26 mouse cellular contexts compared by ENCODE assay signal in genomic region chr17:45151312-45151929, GRCm38 (mm10).
DNase-seq lines count a peak whose midpoint lies in the region; ATAC-seq lines count a peak whose summit lies in the region.
"Had no signal": no experiment of that assay in that cellular context is flagged by ENCODE, and none has a peak within 500 bp of the region (broad histone marks: within the 10 kb centered on the region; RNA-seq: fewer than 3 reads in every experiment).

No protein-coding gene starts in this region.

- no peak for ATAC-seq in neural tube, embryonic 13.5 days (ENCODE audit: low read depth)
- ATAC-seq in neural tube, embryonic 15.5 days (ENCODE audit: low FRiP score) = no peak
- peak; percentile 62 for ATAC-seq in limb, embryonic 13.5 days (ENCODE audit: low FRiP score, low read depth)
- ATAC-seq in hindbrain, embryonic 11.5 days (ENCODE audit: low FRiP score) = no peak
- ATAC-seq: CD4-positive, CD25-positive, alpha-beta regulatory T cell, adult 4 months; forebrain, embryonic 14.5 days; forebrain, postnatal 0 days; hindbrain, embryonic 16.5 days; intestine, embryonic 16.5 days had no signal

- 0 out of 2 replicates have a peak, but pooled peaks cover 4% of the 10 kb centered on the region for H3K4me1 ChIP-seq in neural tube, embryonic 13.5 days (replicated peaks)
- H3K4me1 ChIP-seq in neural tube, embryonic 15.5 days = peaks cover 7% of the 10 kb centered on the region; the same call in 1 of the 2 replicates
- peaks cover 42% of the 10 kb centered on the region for H3K4me1 ChIP-seq in limb, embryonic 13.5 days
- no peaks in the 10 kb centered on the region for H3K4me1 ChIP-seq in hindbrain, embryonic 11.5 days (replicated peaks; ENCODE audit: control insufficient read depth, insufficient read depth, low read length)
- H3K4me1 ChIP-seq: heart, embryonic 13.5 days; hindbrain, embryonic 13.5 days had no signal

- H3K9ac ChIP-seq in neural tube, embryonic 13.5 days = no peak overlapping the region
- H3K9ac ChIP-seq in neural tube, embryonic 15.5 days (replicated peaks) = no peak overlapping the region
- 0 out of 2 replicates have a peak overlapping the region, but pooled peaks have one; percentile 19 for H3K9ac ChIP-seq in limb, embryonic 13.5 days
- H3K9ac ChIP-seq in hindbrain, embryonic 11.5 days (ENCODE audit: low read depth, low read length) = no peak overlapping the region
- H3K9ac ChIP-seq: embryonic facial prominence, embryonic 15.5 days; forebrain, postnatal 0 days; heart, embryonic 13.5 days; hindbrain, embryonic 13.5 days had no signal

- no peak overlapping the region for H3K4me3 ChIP-seq in neural tube, embryonic 13.5 days
- no peak overlapping the region for H3K4me3 ChIP-seq in neural tube, embryonic 15.5 days (replicated peaks)
- H3K4me3 ChIP-seq in limb, embryonic 13.5 days = no peak overlapping the region
- no peak overlapping the region for H3K4me3 ChIP-seq in hindbrain, embryonic 11.5 days (ENCODE audit: low read depth, low read length)
- H3K4me3 ChIP-seq: embryonic facial prominence, embryonic 15.5 days; gastrocnemius, adult 2 months; heart, adult 2 months; heart, embryonic 10.5 days; heart, embryonic 13.5 days; hindbrain, embryonic 13.5 days had no signal

- no peaks in the 10 kb centered on the region for H3K9me3 ChIP-seq in neural tube, embryonic 13.5 days
- no peaks in the 10 kb centered on the region for H3K9me3 ChIP-seq in neural tube, embryonic 15.5 days (replicated peaks)
- H3K9me3 ChIP-seq in limb, embryonic 13.5 days = 0 out of 2 replicates have a peak, but pooled peaks cover 4% of the 10 kb centered on the region
- no peaks in the 10 kb centered on the region for H3K9me3 ChIP-seq in hindbrain, embryonic 11.5 days (ENCODE audit: control insufficient read depth, low read length)
- H3K9me3 ChIP-seq: embryonic facial prominence, embryonic 15.5 days; heart, embryonic 10.5 days; heart, embryonic 13.5 days; hindbrain, embryonic 13.5 days had no signal

- 69% methylated on average over 17 of the region's 17 CpGs for WGBS in neural tube, embryonic 13.5 days
- 65% methylated on average over 17 of the region's 17 CpGs for WGBS in neural tube, embryonic 15.5 days
- 29% methylated on average over 17 of the region's 17 CpGs for WGBS in limb, embryonic 13.5 days
- 85% methylated on average over 17 of the region's 17 CpGs for WGBS in hindbrain, embryonic 11.5 days

- H3K27me3 ChIP-seq in neural tube, embryonic 13.5 days = no peaks in the 10 kb centered on the region
- H3K27me3 ChIP-seq in neural tube, embryonic 15.5 days (replicated peaks) = no peaks in the 10 kb centered on the region
- H3K27me3 ChIP-seq in limb, embryonic 13.5 days = peaks cover 9% of the 10 kb centered on the region
- no peaks in the 10 kb centered on the region; the same call in 1 of the 2 replicates for H3K27me3 ChIP-seq in hindbrain, embryonic 11.5 days (ENCODE audit: control insufficient read depth, insufficient read depth, low read length)
- H3K27me3 ChIP-seq: heart, embryonic 13.5 days had no signal

- no peaks in the 10 kb centered on the region for H3K36me3 ChIP-seq in neural tube, embryonic 13.5 days
- H3K36me3 ChIP-seq in neural tube, embryonic 15.5 days = no peaks in the 10 kb centered on the region
- H3K36me3 ChIP-seq in limb, embryonic 13.5 days = no peaks in the 10 kb centered on the region
- no peaks in the 10 kb centered on the region for H3K36me3 ChIP-seq in hindbrain, embryonic 11.5 days (ENCODE audit: control insufficient read depth, insufficient read depth, low read length)
- H3K36me3 ChIP-seq: embryonic facial prominence, embryonic 15.5 days; heart, embryonic 10.5 days; heart, embryonic 13.5 days; hindbrain, embryonic 13.5 days had no signal

- peak overlapping the region; percentile 5; the same call in 1 of the 2 replicates for H3K27ac ChIP-seq in neural tube, embryonic 13.5 days (replicated peaks)
- H3K27ac ChIP-seq in neural tube, embryonic 15.5 days (replicated peaks) = no peak overlapping the region
- H3K27ac ChIP-seq in limb, embryonic 13.5 days = 0 out of 2 replicates have a peak overlapping the region, but pooled peaks have one; percentile 61
- H3K27ac ChIP-seq in hindbrain, embryonic 11.5 days (ENCODE audit: low read depth, low read length) = no peak overlapping the region
- H3K27ac ChIP-seq: embryonic facial prominence, embryonic 15.5 days; gastrocnemius, adult 2 months; heart, adult 2 months; heart, embryonic 10.5 days; heart, embryonic 13.5 days; hindbrain, embryonic 13.5 days had no signal

- no peak overlapping the region for H3K4me2 ChIP-seq in neural tube, embryonic 13.5 days
- no peak overlapping the region for H3K4me2 ChIP-seq in neural tube, embryonic 15.5 days
- H3K4me2 ChIP-seq in limb, embryonic 13.5 days (replicated peaks) = peak overlapping the region; percentile 32
- no peak overlapping the region for H3K4me2 ChIP-seq in hindbrain, embryonic 11.5 days (replicated peaks; ENCODE audit: low read depth, low read length)
- H3K4me2 ChIP-seq: embryonic facial prominence, embryonic 15.5 days; heart, embryonic 13.5 days; hindbrain, embryonic 13.5 days had no signal

- DNase-seq in gonadal fat pad, adult 2 months (ENCODE audit: low read depth) = peak; percentile 91
- DNase-seq in hindbrain, embryonic 11.5 days (ENCODE audit: low spot score) = no peak
- no peak for DNase-seq in heart, adult 18-20 months
- no peak for DNase-seq in embryo, embryonic 10.5 days (ENCODE audit: low spot score)
- DNase-seq: adrenal gland, adult 2 months; adrenal gland, postnatal 14 days; cerebellum, adult 11 months; cerebellum, adult 8-10 months; cerebellum, postnatal 10 days; cerebellum, postnatal 36 days; forebrain, postnatal 0 days; gastrocnemius, adult 2 months; gastrocnemius, postnatal 14 days; heart, adult 2 months; heart, postnatal 14 days had no signal

Comparison
In these comparisons a context has a peak if more than half of its experiments do, and no peak if none do; other contexts are left out.
1. H3K27ac ChIP-seq: peak in neural tube, embryonic 13.5 days (single experiment) and limb, embryonic 13.5 days (single experiment); none in neural tube, embryonic 15.5 days (single experiment) and hindbrain, embryonic 11.5 days (single experiment).